Mouse (Mus musculus): ENCODE results near the gene Tfeb. TPM values are rescaled to one million over a fixed set of nuclear protein-coding genes. Genes with fewer than 3 reads are reported as not detected.

Gene Tfeb
- polyA plus RNA-seq, 1 experiment from 2014 or later, result 9.3 TPM

DNA sequence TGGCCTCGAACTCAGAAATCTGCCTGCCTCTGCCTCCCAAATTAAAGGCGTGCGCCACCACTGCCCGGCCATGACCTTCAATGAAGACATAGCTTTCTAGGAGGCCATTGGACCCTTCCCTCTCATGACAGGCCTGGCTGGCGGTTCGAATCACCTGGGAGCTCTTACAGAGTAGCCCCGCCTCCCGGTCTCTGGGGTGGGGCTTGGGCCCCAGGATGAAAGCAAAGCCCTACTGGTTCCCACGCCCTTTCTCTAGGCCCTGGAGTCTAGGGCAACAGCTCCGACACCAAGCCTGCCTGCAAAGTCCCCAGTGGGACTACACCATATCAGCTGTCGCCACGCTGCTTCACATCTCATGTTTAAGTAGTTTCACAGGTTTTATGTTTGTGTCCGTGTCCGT lies 7.3 kb downstream of the Tfeb start:
- Histone ChIP-seq H3K9me3 (ENCODE audit: low read depth, low read length) (peaks cover 6% of the 10 kb centered on the region; the same call in 1 of the 2 replicates), H3K36me3 (ENCODE audit: insufficient read depth) (no peaks in the 10 kb centered on the region), H3K9ac (no peak overlapping the region), H3K27me3 (ENCODE audit: insufficient read depth, low read length) (0 out of 2 replicates have a peak, but pooled peaks cover 6% of the 10 kb centered on the region), H3K4me3 (ENCODE audit: low read depth, low read length) (no peak overlapping the region), H3K4me1 (ENCODE audit: insufficient read depth) (no peaks in the 10 kb centered on the region), H3K4me2 (no peak overlapping the region), H3K27ac (ENCODE audit: low read depth) (no peak overlapping the region)
- ATAC-seq (ENCODE audit: insufficient read depth) (no peak), DNase-seq (no peak)
- TF ChIP-seq CTCF (IDR thresholded peaks at IDR 0.05; ENCODE audit: low read depth), result no peak
- WGBS, result 91% methylated on average over 14 of the region's 14 CpGs

DNA sequence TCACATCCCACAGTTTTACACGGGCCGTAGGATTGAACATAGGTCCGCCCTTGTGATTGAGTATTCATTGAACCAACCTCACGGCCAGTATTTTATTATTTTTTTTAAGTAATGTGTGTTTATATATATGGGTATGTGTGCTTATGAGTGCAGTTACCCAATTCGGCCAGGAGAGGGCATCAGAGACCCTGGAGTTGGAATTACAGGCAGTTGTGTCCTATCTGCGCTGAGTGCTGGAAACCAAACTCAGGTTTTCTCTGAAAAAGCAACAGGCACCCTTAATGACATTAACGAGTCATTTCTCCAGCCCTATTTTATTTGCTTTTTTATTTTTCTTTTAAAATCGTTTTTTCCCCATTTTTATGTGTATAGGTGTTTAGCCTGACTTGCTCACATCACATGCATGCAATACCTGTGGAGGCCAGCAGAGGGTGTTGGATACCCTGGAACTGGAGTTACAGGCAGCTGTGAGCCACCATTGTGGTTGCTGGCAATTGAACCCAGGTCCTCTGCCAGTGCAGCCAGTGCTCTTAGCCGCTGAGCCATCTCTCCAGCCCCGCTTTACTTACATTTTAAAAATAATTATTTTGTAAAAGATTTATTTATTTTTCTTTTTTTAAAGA lies 8.0 kb downstream of the Tfeb start:
- H3K4me1 ChIP-seq (ENCODE audit: insufficient read depth), result no peaks in the 10 kb centered on the region
- no peak overlapping the region for H3K4me2 ChIP-seq
- H3K9ac ChIP-seq, result no peak overlapping the region
- no peaks in the 10 kb centered on the region for H3K36me3 ChIP-seq (ENCODE audit: insufficient read depth)
- peak; percentile 31 for DNase-seq
- H3K4me3 ChIP-seq (ENCODE audit: low read depth, low read length), result no peak overlapping the region
- TF ChIP-seq CTCF (IDR thresholded peaks at IDR 0.05; ENCODE audit: low read depth), result peak; percentile 41
- H3K27ac ChIP-seq (ENCODE audit: low read depth), result no peak overlapping the region
- no peaks in the 10 kb centered on the region for H3K27me3 ChIP-seq (ENCODE audit: insufficient read depth, low read length)
- H3K9me3 ChIP-seq (ENCODE audit: low read depth, low read length), result peaks cover 6% of the 10 kb centered on the region; the same call in 1 of the 2 replicates
- 89% methylated on average over 10 of the region's 10 CpGs for WGBS
- ATAC-seq (ENCODE audit: insufficient read depth), result no peak

DNA sequence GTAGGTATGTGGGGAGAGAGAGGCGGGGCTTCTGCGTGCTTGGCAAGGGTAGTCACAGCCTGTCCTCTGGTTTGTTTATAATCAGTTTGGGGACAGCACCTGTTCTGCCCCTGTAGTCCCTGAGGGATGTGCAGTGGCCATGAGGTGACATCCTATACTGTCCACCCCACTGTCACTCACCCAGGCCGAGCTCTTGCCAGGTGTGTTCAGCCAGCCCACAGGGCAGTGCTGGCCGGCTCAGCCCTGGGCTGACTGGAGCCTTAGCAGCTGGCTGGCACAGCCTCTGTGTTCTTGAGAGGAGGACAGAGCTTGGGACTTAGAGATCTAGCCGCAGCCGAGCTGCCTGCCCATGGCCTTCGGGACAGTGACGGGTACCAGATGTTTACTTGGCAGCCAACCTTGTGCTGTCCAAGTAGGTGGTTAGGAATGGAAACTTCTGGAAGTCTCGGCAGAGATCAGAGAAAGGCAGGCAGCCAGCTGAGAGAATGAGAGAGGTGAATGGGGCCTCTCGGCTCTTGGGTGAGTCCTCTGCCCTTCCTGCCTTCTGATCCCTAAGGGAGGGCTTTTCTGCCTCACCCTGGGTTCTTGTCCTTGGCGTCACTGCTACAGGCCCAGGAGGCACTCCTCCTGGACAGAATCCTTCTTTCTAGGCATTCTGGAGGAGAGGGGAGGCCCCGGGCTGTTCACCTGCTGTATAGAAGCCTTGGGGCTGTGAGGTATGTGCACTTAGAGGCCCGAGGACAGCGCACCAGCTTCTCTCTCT lies 12.1 kb downstream of the Tfeb start:
- peak; percentile 88 for DNase-seq
- Histone ChIP-seq H3K4me3 (ENCODE audit: low read depth, low read length) (no peak overlapping the region), H3K27ac (ENCODE audit: low read depth) (no peak overlapping the region), H3K4me2 (no peak overlapping the region), H3K36me3 (ENCODE audit: insufficient read depth) (no peaks in the 10 kb centered on the region), H3K27me3 (ENCODE audit: insufficient read depth, low read length) (no peaks in the 10 kb centered on the region), H3K4me1 (ENCODE audit: insufficient read depth) (no peaks in the 10 kb centered on the region), H3K9me3 (ENCODE audit: low read depth, low read length) (peaks cover 6% of the 10 kb centered on the region; the same call in 1 of the 2 replicates), H3K9ac (no peak overlapping the region)
- TF ChIP-seq CTCF (IDR thresholded peaks at IDR 0.05; ENCODE audit: low read depth), result no peak
- ATAC-seq (ENCODE audit: insufficient read depth), result peak; percentile 88
- 35% methylated on average over 14 of the region's 14 CpGs for WGBS

GRCm38 (mm10) chr17:47749626-47750025 lies 12.8 kb downstream of the Tfeb start:
- H3K36me3 ChIP-seq (ENCODE audit: insufficient read depth), result no peaks in the 10 kb centered on the region
- H3K9ac ChIP-seq, result no peak overlapping the region
- peaks cover 5% of the 10 kb centered on the region; the same call in 1 of the 2 replicates for H3K9me3 ChIP-seq (ENCODE audit: low read depth, low read length)
- H3K27me3 ChIP-seq (ENCODE audit: insufficient read depth, low read length), result no peaks in the 10 kb centered on the region
- H3K4me3 ChIP-seq (ENCODE audit: low read depth, low read length), result no peak overlapping the region
- no peak for TF ChIP-seq CTCF (IDR thresholded peaks at IDR 0.05; ENCODE audit: low read depth)
- no peak for DNase-seq
- H3K27ac ChIP-seq (ENCODE audit: low read depth), result no peak overlapping the region
- no peaks in the 10 kb centered on the region for H3K4me1 ChIP-seq (ENCODE audit: insufficient read depth)
- ATAC-seq (ENCODE audit: insufficient read depth), result no peak
- H3K4me2 ChIP-seq, result no peak overlapping the region
- 75% methylated on average over 3 of the region's 3 CpGs for WGBS

GRCm38 (mm10) chr17:47750101-47750500 lies 13.3 kb downstream of the Tfeb start:
- WGBS, result 51% methylated on average over 6 of the region's 6 CpGs
- ATAC-seq (ENCODE audit: insufficient read depth), result no peak
- H3K4me1 ChIP-seq (ENCODE audit: insufficient read depth), result no peaks in the 10 kb centered on the region
- no peaks in the 10 kb centered on the region for H3K27me3 ChIP-seq (ENCODE audit: insufficient read depth, low read length)
- H3K9me3 ChIP-seq (ENCODE audit: low read depth, low read length), result 0 out of 2 replicates have a peak, but pooled peaks cover under 1% of the 10 kb centered on the region
- no peak overlapping the region for H3K4me3 ChIP-seq (ENCODE audit: low read depth, low read length)
- TF ChIP-seq CTCF (IDR thresholded peaks at IDR 0.05; ENCODE audit: low read depth), result no peak
- no peak overlapping the region for H3K4me2 ChIP-seq
- no peak overlapping the region for H3K27ac ChIP-seq (ENCODE audit: low read depth)
- no peaks in the 10 kb centered on the region for H3K36me3 ChIP-seq (ENCODE audit: insufficient read depth)
- DNase-seq, result no peak
- no peak overlapping the region for H3K9ac ChIP-seq

DNA sequence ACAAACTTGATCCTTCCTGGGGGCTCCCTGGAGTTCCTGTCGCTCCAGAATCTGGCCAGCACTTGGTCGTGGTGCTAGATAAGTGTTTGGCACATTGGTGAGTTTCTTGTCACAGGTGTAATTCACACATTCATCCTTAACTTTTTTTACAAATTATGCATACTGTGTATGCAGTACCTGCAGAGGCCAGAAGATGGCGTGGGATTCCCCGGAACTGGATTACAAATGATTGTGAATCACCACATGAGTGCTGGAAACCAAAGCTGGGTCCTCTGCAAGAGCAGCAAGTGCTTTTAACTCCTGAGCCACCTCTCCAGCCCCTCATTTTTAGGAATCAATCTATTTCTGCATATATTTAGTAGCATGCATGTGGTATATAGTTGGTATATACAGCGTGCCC lies 15.0 kb downstream of the Tfeb start:
- Histone ChIP-seq H3K9me3 (ENCODE audit: low read depth, low read length) (no peaks in the 10 kb centered on the region), H3K4me3 (ENCODE audit: low read depth, low read length) (no peak overlapping the region), H3K27ac (ENCODE audit: low read depth) (no peak overlapping the region), H3K36me3 (ENCODE audit: insufficient read depth) (no peaks in the 10 kb centered on the region), H3K9ac (no peak overlapping the region), H3K27me3 (ENCODE audit: insufficient read depth, low read length) (no peaks in the 10 kb centered on the region), H3K4me2 (no peak overlapping the region), H3K4me1 (ENCODE audit: insufficient read depth) (no peaks in the 10 kb centered on the region)
- 69% methylated on average over 5 of the region's 5 CpGs for WGBS
- DNase-seq (no peak), ATAC-seq (ENCODE audit: insufficient read depth) (no peak)
- peak; percentile 31 for TF ChIP-seq CTCF (IDR thresholded peaks at IDR 0.05; ENCODE audit: low read depth)

DNA sequence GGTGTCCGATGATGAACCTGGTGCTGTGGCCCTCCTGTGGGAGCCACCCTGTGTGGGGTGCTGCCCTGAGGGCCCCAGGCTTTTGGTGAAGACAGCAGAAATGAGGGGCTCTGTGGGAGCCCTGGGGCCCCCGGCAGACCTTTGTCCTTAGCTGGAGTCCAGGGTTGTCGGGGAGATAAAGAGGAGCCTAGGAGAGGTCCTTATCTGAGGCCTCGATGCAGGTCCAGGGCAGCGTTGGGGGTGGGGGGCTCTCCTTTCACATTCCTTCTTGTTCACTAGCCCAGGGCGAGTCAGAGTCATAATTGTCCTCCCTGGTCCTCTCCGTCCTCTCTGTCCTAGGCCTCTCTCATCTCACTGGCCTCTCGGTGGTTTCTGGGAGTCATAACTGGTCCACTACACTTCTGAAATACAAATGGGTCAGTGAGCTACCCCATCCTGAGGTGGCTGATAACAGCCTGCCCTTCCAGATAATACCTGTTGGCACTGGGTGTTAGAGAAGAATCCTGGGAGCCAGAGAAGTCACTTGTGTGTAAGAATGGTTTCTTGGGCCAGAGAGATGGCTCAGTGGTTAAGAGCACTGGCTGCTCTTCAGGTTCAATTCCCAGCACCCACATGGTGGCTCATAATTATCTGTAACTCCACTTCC lies 16.4 kb downstream of the Tfeb start:
- ATAC-seq (ENCODE audit: insufficient read depth), result no peak

More for the DNA sequence above, 16.4 kb downstream of the Tfeb start:
- H3K36me3 ChIP-seq (ENCODE audit: insufficient read depth), result no peaks in the 10 kb centered on the region
- no peak overlapping the region for H3K4me3 ChIP-seq (ENCODE audit: low read depth, low read length)
- H3K9me3 ChIP-seq (ENCODE audit: low read depth, low read length), result no peaks in the 10 kb centered on the region
- H3K4me2 ChIP-seq, result no peak overlapping the region
- no peak for TF ChIP-seq CTCF (IDR thresholded peaks at IDR 0.05; ENCODE audit: low read depth)
- 58% methylated on average over 8 of the region's 8 CpGs for WGBS
- no peaks in the 10 kb centered on the region for H3K4me1 ChIP-seq (ENCODE audit: insufficient read depth)
- DNase-seq, result no peak
- H3K9ac ChIP-seq, result no peak overlapping the region
- no peak overlapping the region for H3K27ac ChIP-seq (ENCODE audit: low read depth)
- no peaks in the 10 kb centered on the region for H3K27me3 ChIP-seq (ENCODE audit: insufficient read depth, low read length)
